Mouse (Mus musculus): ENCODE data around the gene Usp39. TPM values are rescaled to one million over a fixed set of nuclear protein-coding genes. Genes with fewer than 3 reads are reported as not detected.

Gene Usp39
- total RNA-seq, 4 experiments from 2014 or later: 31.1 to 39.0 (median 34.4) TPM

GRCm38 (mm10) chr6:72292972-72293651, 51.9 kb downstream of the Usp39 start:
- no peak for DNase-seq

GRCm38 (mm10) chr6:72289484-72289883, 55.5 kb downstream of the Usp39 start:
- no peak for DNase-seq

- DNase-seq: no peak
These were observed 61.1 kb downstream of the Usp39 start for GRCm38 (mm10) chr6:72283914-72284313.

- DNase-seq: no peak
These were observed 64.5 kb downstream of the Usp39 start for GRCm38 (mm10) chr6:72280410-72280998.

- no peak for DNase-seq
These were observed 65.5 kb downstream of the Usp39 start for GRCm38 (mm10) chr6:72279505-72279904.

GRCm38 (mm10) chr6:72278835-72279234, 66.1 kb downstream of the Usp39 start:
- DNase-seq: no peak

- DNase-seq: no peak
These were observed 67.3 kb downstream of the Usp39 start for GRCm38 (mm10) chr6:72277508-72278166.

- no peak for DNase-seq
These were observed 68.0 kb downstream of the Usp39 start for GRCm38 (mm10) chr6:72276972-72277441.

GRCm38 (mm10) chr6:72276141-72276540, 68.8 kb downstream of the Usp39 start:
- no peak for DNase-seq

- no peak for DNase-seq
These were observed 69.5 kb downstream of the Usp39 start for GRCm38 (mm10) chr6:72275527-72275926.

- no peak for DNase-seq
These were observed 71.8 kb downstream of the Usp39 start for GRCm38 (mm10) chr6:72273153-72273552.

GRCm38 (mm10) chr6:72272161-72272696, 72.8 kb downstream of the Usp39 start:
- DNase-seq: no peak

- DNase-seq: no peak
These were observed 73.9 kb downstream of the Usp39 start for GRCm38 (mm10) chr6:72270952-72271519.

- DNase-seq: no peak
These were observed 74.7 kb downstream of the Usp39 start for GRCm38 (mm10) chr6:72270258-72270657.

Other genes with a start within 250 kb of the Usp39 start
- gene St3gal5, start 247.6 kb downstream of the Usp39 start, total RNA-seq (2022): 100 to 1,000 TPM; 106 to 366 (median 212) TPM
- gene Atoh8, start 109.6 kb downstream of the Usp39 start, total RNA-seq (2022): 1 to 10 TPM; 1.8 to 3.9 (median 2.2) TPM
- not detected for gene Sftpb, start 40.6 kb downstream of the Usp39 start, total RNA-seq (2022)
- 10 to 100 TPM; 23.9 to 36.8 (median 29.1) TPM for gene 0610030E20Rik, start 2.1 kb upstream of the Usp39 start, total RNA-seq (2022)
- 10 to 100 TPM; 20.0 to 37.7 (median 28.2) TPM for gene Tmem150a, start 10.3 kb upstream of the Usp39 start, total RNA-seq (2022)
- gene Rnf181, start 21.8 kb upstream of the Usp39 start, total RNA-seq (2022): 100 to 1,000 TPM; 330 to 558 (median 451) TPM
- gene Vamp5, start 35.3 kb upstream of the Usp39 start, total RNA-seq (2022): 10 to 100 TPM; 37.2 to 56.4 (median 40.4) TPM
- 100 to 1,000 TPM; 142 to 179 (median 157) TPM for gene Vamp8, start 45.5 kb upstream of the Usp39 start, total RNA-seq (2022)
- 10 to 100 TPM; 58.6 to 91.3 (median 75.3) TPM for gene Ggcx, start 69.1 kb upstream of the Usp39 start, total RNA-seq (2022)
- gene Mat2a, start 94.4 kb upstream of the Usp39 start, total RNA-seq (2022): 100 to 1,000 TPM; 191 to 262 (median 238) TPM
- gene Sh2d6, start 176.5 kb upstream of the Usp39 start, total RNA-seq (2022): under 1 TPM; 0.43 to 0.52 (median 0.47) TPM
- gene Capg, start 199.2 kb upstream of the Usp39 start, total RNA-seq (2022): 100 to 1,000 TPM in 1 of 4 experiments, 10 to 100 TPM in 3; 49.1 to 110 (median 82.0) TPM